Mouse (Mus musculus): Measurements from ENCODE around the gene Lrrc19. TPM values are rescaled to one million over a fixed set of nuclear protein-coding genes. Genes with fewer than 3 reads are reported as not detected.

Gene Lrrc19
- polyA plus RNA-seq, 1 experiment from 2014 or later: 1.2 TPM

DNA sequence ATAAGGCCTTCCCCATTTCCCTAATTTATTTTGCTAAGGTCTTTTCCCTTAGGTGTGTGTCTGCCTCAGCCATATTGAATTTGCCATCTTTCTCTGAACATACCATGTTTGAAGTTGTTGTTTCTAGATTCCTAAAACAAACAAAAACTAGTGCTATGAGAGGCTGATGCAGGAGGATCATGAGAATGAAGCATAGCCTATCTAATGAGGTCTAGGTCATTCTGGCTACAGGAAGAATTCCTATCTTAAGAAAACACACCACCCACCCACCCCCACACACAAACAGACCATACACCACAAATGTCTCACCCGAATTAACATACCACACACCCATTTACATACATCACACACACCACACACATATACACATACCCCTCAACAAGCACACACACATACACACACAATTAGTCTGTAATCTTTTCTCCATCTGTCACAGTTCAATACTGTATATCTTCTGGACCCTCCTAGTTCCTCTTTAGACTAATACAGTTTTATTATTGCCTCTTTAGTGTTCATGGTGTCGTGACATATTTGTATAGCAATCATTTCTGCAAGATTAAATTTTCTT, 45.4 kb downstream of the Lrrc19 start:
- H3K4me1 ChIP-seq (ENCODE audit: control insufficient read depth, insufficient read depth, low read length): no peaks in the 10 kb centered on the region
- H3K36me3 ChIP-seq (ENCODE audit: control insufficient read depth, insufficient read depth, low read length): no peaks in the 10 kb centered on the region
- H3K4me2 ChIP-seq (ENCODE audit: low read depth, severe bottlenecking): peak overlapping the region; percentile 61; the same call in 1 of the 2 replicates
- 96% methylated on average over 2 of the region's 2 CpGs for WGBS
- no peaks in the 10 kb centered on the region for H3K9me3 ChIP-seq (ENCODE audit: control insufficient read depth, low read length)
- no peak overlapping the region for H3K27ac ChIP-seq (replicated peaks; ENCODE audit: low read depth, low read length)
- no peak for ATAC-seq (ENCODE audit: insufficient number of reproducible peaks, low FRiP score, low TSS enrichment, low read depth)
- H3K27me3 ChIP-seq (ENCODE audit: control insufficient read depth, insufficient read depth, low read length): no peaks in the 10 kb centered on the region
- no peak overlapping the region for H3K9ac ChIP-seq (ENCODE audit: low read length)
- no peak overlapping the region for H3K4me3 ChIP-seq (ENCODE audit: low read depth, low read length)
- no peak for DNase-seq (ENCODE audit: low spot score)

DNA sequence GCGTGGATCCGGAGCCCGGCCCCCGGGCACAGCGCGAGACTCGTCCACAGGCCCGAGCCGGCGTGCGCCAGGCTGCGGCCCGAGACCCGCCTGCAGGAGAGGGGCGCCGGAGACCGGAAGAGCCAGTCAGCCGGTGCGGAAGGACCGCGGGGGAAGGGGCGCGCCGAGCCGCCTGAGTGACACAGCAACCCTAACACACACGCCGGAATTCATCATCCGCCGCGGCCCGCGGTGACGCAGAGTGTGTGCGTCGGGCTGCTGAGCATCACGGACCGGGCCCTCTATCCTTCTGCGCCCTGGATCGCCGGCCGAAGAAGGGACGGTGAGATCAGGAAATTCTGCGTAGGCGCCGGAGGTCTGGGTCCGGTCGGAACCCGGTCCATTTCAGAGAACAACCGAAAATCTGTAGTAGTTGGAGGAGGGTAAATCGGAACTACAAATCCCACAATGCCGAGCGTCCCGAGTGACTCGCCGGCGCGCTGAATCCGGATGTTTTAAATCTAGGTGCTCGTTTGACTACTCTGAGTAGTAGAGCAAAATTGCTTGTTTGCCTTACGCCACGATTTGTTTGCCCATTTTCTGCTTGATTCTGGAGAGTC, 46.8 kb downstream of the Lrrc19 start, which contains the start of gene Plaa:
Plaa (minus strand) TSS at position 214 of the 599 bp plus-strand sequence.
- DNase-seq (ENCODE audit: low spot score): peak; percentile 95
- Histone ChIP-seq H3K4me2 (ENCODE audit: low read depth, severe bottlenecking) (peak within 1 kb of the TSS; percentile 61), H3K9me3 (ENCODE audit: control insufficient read depth, low read length) (no peaks in the 10 kb centered on the region), H3K27me3 (ENCODE audit: control insufficient read depth, insufficient read depth, low read length) (no peaks in the 10 kb centered on the region), H3K36me3 (ENCODE audit: control insufficient read depth, insufficient read depth, low read length) (no peaks in the 10 kb centered on the region), H3K27ac (replicated peaks; ENCODE audit: low read depth, low read length) (peak within 1 kb of the TSS; percentile 72), H3K9ac (ENCODE audit: low read length) (peak within 1 kb of the TSS; percentile 93), H3K4me3 (ENCODE audit: low read depth, low read length) (peak within 1 kb of the TSS; percentile 91), H3K4me1 (ENCODE audit: control insufficient read depth, insufficient read depth, low read length) (no peaks in the 10 kb centered on the region)
- under 1% methylated on average over 61 of the region's 61 CpGs for WGBS
- peak; percentile 98 for ATAC-seq (ENCODE audit: insufficient number of reproducible peaks, low FRiP score, low TSS enrichment, low read depth)

DNA sequence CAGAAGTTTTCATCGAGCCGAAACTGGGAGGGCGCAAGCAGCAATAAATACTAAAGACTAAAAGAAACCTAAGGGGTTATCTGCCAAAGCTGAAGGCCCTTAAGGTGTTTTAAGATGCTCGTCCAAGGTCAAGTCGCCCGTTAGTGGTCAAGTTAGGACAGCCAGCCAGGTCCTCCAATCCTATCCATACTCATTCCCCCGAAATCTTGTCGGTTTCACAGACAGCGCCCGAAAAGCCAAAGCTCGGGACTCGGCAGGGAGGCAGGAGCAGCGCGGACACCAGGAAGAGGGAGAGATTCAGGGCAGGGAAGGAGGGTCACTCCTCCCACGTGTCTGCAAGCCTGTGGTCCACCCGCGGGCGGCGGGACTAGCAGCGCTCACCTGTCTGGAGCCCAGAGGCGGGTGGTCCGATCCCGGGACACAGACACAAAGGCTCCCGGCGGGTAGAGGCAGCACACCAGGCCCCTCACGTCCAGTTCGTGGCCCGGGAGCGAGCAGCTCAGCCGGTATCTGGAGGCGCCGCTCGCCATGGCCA, 47.4 kb downstream of the Lrrc19 start:
- Histone ChIP-seq H3K4me2 (ENCODE audit: low read depth, severe bottlenecking) (peak overlapping the region; percentile 61), H3K9ac (ENCODE audit: low read length) (peak overlapping the region; percentile 93), H3K36me3 (ENCODE audit: control insufficient read depth, insufficient read depth, low read length) (no peaks in the 10 kb centered on the region), H3K27ac (replicated peaks; ENCODE audit: low read depth, low read length) (peak overlapping the region; percentile 72), H3K27me3 (ENCODE audit: control insufficient read depth, insufficient read depth, low read length) (no peaks in the 10 kb centered on the region), H3K4me3 (ENCODE audit: low read depth, low read length) (peak overlapping the region; percentile 91), H3K4me1 (ENCODE audit: control insufficient read depth, insufficient read depth, low read length) (no peaks in the 10 kb centered on the region), H3K9me3 (ENCODE audit: control insufficient read depth, low read length) (no peaks in the 10 kb centered on the region)
- under 1% methylated on average over 33 of the region's 33 CpGs for WGBS
- DNase-seq (ENCODE audit: low spot score) (no peak), ATAC-seq (ENCODE audit: insufficient number of reproducible peaks, low FRiP score, low TSS enrichment, low read depth) (peak; percentile 73; the same call in 1 of the 2 replicates)

DNA sequence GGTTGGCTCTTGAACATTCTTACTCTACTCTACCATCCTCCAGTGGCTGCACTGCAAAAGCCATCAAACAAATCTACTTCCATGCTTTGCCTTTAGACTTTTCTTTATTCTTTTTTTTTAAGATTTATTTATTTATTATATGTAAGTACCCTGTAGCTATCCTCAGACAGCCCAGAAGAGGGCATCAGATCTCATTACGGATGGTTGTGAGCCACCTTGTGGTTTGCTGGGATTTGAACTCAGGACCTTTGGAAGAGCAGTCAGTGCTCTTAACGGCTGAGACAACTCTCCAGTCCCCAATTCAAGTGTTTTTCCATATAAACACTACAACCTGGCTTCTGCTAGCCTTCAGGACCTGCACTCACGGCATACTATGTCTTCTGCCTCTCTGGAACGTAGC, 48.5 kb downstream of the Lrrc19 start:
- no peak overlapping the region for H3K4me3 ChIP-seq (ENCODE audit: low read depth, low read length)
- no peak for ATAC-seq (ENCODE audit: insufficient number of reproducible peaks, low FRiP score, low TSS enrichment, low read depth)
- 82% methylated on average over 4 of the region's 4 CpGs for WGBS
- H3K9me3 ChIP-seq (ENCODE audit: control insufficient read depth, low read length): no peaks in the 10 kb centered on the region
- no peak overlapping the region for H3K27ac ChIP-seq (replicated peaks; ENCODE audit: low read depth, low read length)
- no peaks in the 10 kb centered on the region for H3K4me1 ChIP-seq (ENCODE audit: control insufficient read depth, insufficient read depth, low read length)
- no peaks in the 10 kb centered on the region for H3K36me3 ChIP-seq (ENCODE audit: control insufficient read depth, insufficient read depth, low read length)
- H3K27me3 ChIP-seq (ENCODE audit: control insufficient read depth, insufficient read depth, low read length): no peaks in the 10 kb centered on the region
- no peak overlapping the region for H3K4me2 ChIP-seq (ENCODE audit: low read depth, severe bottlenecking)
- H3K9ac ChIP-seq (ENCODE audit: low read length): no peak overlapping the region
- DNase-seq (ENCODE audit: low spot score): no peak

DNA sequence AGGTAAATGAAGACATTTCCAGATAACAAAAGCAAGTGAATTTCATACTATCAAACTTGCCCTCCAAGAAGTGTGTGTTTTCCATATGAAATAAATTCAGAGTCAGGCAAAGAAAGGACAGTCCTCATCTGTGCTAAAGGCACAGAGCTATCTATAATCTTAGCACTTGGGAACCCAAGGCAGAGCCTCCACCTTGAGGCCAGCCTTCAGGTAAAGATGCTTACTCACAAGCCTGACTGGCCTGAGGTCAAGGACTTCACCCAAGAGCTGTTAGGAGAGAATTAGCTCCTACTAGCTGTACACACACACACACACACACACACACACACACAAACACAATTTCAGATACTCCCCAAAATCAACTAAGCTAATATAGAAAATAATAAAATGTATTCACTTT, 57.2 kb downstream of the Lrrc19 start:
- no peak overlapping the region for H3K27ac ChIP-seq (replicated peaks; ENCODE audit: low read depth, low read length)
- no peak overlapping the region for H3K4me3 ChIP-seq (ENCODE audit: low read depth, low read length)
- H3K27me3 ChIP-seq (ENCODE audit: control insufficient read depth, insufficient read depth, low read length): no peaks in the 10 kb centered on the region
- no peak overlapping the region for H3K4me2 ChIP-seq (ENCODE audit: low read depth, severe bottlenecking)
- no peaks in the 10 kb centered on the region for H3K9me3 ChIP-seq (ENCODE audit: control insufficient read depth, low read length)
- H3K4me1 ChIP-seq (ENCODE audit: control insufficient read depth, insufficient read depth, low read length): no peaks in the 10 kb centered on the region
- ATAC-seq (ENCODE audit: insufficient number of reproducible peaks, low FRiP score, low TSS enrichment, low read depth): no peak
- H3K9ac ChIP-seq (ENCODE audit: low read length): no peak overlapping the region
- DNase-seq (ENCODE audit: low spot score): no peak
- no peaks in the 10 kb centered on the region for H3K36me3 ChIP-seq (ENCODE audit: control insufficient read depth, insufficient read depth, low read length)

DNA sequence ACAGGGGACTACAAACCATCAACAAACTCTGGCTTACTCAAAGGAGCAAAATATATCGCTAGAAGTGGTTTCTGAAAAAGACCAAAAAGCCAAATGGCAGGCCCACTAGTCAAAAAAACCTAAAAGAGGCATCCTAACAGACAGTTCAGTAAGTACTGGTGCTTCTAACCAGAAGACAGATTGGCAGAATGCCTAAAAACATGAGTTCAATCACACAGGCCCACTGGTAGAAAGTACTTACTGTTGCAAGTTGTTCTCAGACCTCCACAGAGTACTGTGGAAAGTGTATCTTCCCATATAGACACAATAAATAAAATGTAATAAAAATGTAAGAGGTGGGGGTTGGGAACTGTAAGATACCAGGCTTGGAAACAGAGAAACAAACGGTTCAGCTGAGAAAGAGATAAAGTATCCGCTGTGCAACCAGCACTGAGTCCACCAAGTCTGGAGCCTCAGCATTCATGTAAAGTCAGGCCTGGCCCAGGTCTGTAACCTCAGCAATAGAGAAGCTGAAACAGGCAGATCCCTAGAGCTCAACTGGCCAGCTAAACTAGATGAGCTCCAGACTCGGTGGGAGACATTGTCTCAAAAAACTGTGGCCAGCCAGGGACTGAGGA, 58.1 kb downstream of the Lrrc19 start:
- 84% methylated on average over 4 of the region's 4 CpGs for WGBS
- DNase-seq (ENCODE audit: low spot score): no peak

More for the DNA sequence above, 58.1 kb downstream of the Lrrc19 start:
- no peak overlapping the region for H3K9ac ChIP-seq (ENCODE audit: low read length)
- no peaks in the 10 kb centered on the region for H3K27me3 ChIP-seq (ENCODE audit: control insufficient read depth, insufficient read depth, low read length)
- H3K4me1 ChIP-seq (ENCODE audit: control insufficient read depth, insufficient read depth, low read length): no peaks in the 10 kb centered on the region
- no peaks in the 10 kb centered on the region for H3K36me3 ChIP-seq (ENCODE audit: control insufficient read depth, insufficient read depth, low read length)
- H3K9me3 ChIP-seq (ENCODE audit: control insufficient read depth, low read length): no peaks in the 10 kb centered on the region
- no peak overlapping the region for H3K4me2 ChIP-seq (ENCODE audit: low read depth, severe bottlenecking)
- no peak overlapping the region for H3K4me3 ChIP-seq (ENCODE audit: low read depth, low read length)
- H3K27ac ChIP-seq (replicated peaks; ENCODE audit: low read depth, low read length): no peak overlapping the region
- ATAC-seq (ENCODE audit: insufficient number of reproducible peaks, low FRiP score, low TSS enrichment, low read depth): no peak

MicroRNAs encoded within 50 kb of the gene (microRNA counts, 519-probe panel; counts per million panel counts)
- microRNA mmu-miR-872: 4,328 counts per million, percentile 66 among the panel's probes with 10 or more counts

Small RNA genes lying within 50 kb of the gene (microRNA-seq; reads per million reads assigned to microRNA genes)
- 3,161 reads per million, percentile 86 among the genes with 10 or more reads in this experiment for gene Mir872

Other genes with a start within 250 kb of the Lrrc19 start
- 0.40 TPM in 1 of 2 replicates, not detected in the other for gene Gm10306, start 93.6 kb downstream of the Lrrc19 start, polyA plus RNA-seq (2014; fragmentation: Nextera tagmentation; extraction: Ambion mirVana)
- 29.9 and 30.9 TPM in 2 replicates for gene Caap1, start 93.3 kb downstream of the Lrrc19 start, polyA plus RNA-seq (2014; fragmentation: Nextera tagmentation; extraction: Ambion mirVana)
- gene Plaa, start 46.9 kb downstream of the Lrrc19 start, polyA plus RNA-seq (2014; fragmentation: Nextera tagmentation; extraction: Ambion mirVana): 86.0 and 96.5 TPM in 2 replicates
- gene Ift74, start 35.7 kb downstream of the Lrrc19 start, polyA plus RNA-seq (2014; fragmentation: Nextera tagmentation; extraction: Ambion mirVana): 59.8 and 63.3 TPM in 2 replicates
- gene Tek, start 89.1 kb upstream of the Lrrc19 start, polyA plus RNA-seq (2014; fragmentation: Nextera tagmentation; extraction: Ambion mirVana): 9.0 and 9.6 TPM in 2 replicates